Mouse (Mus musculus) testis, adult 2 months (tissue): ENCODE data around the gene Stox2.

Source experiments
- CTCF ChIP-seq: fragments of 200-500 bp; IDR thresholded peaks from 2 replicates; pipeline ENCODE4 v1.5.1; 2012; ENCODE audit warnings: low read depth, mild to moderate bottlenecking, inconsistent platforms, low read length, moderate library complexity; ENCODE audit not compliant: control insufficient read depth, insufficient read depth, insufficient replicate concordance
- POLR2A ChIP-seq: fragments of 200-500 bp; IDR thresholded peaks from 2 replicates; pipeline ENCODE4 v1.6.1; 2012; ENCODE audit warnings: low read depth, mild to moderate bottlenecking, inconsistent platforms, low read length, moderate library complexity; ENCODE audit not compliant: control insufficient read depth

DNA sequence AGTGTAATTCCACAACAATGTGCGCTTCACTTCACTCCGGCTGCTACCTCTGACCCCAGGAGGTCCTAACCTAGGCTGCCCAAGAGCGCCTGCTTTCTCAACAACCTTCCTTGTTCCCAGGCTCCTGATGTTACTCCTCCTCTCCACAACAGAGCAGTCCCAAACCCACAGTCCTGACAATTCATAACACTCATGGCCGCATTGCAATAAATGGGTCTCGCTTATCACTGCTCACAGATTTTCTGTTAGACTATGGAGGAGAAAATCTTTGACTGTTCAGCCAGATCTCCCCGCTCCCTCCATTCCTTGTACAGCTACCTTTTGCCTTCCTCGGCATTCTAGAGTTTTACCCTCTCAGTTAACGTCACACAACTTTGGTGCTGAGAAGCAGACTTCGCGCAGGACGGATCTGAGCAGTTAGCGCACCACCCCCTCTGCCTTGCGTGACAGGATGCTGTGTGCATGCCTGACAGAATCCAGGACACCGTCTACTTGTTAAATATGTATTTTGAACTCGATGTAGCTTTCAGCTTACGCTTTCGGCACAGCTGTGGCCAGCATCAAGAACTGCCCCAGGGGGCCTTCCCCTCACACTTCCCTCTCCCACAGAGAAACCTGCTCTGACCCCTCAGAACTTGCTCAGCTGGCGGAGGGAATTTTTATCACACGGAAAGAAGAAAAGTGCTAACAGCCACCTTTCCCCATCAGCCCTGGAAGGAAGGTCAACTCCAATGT is at the start of gene Stox2:
- TF ChIP-seq CTCF (no peak), POLR2A (no peak)
